Mouse (Mus musculus) midbrain, embryonic 16.5 days (tissue): ENCODE data around the gene Klf15. TPM values are rescaled to one million over a fixed set of nuclear protein-coding genes. Genes with fewer than 3 reads are reported as not detected.

Experiments
- ATAC-seq: fragments of 200-750 bp; cut with Nextera tagmentation; 2 replicates; pipeline ENCODE4 v1.8.0; 2017; ENCODE audit warnings: moderate TSS enrichment
- H3K27ac ChIP-seq: fragments of 300-500 bp; sonication (generic); 2 replicates; pipeline ENCODE4 v1.5.1; 2014; ENCODE audit warnings: mild to moderate bottlenecking, low read length, mixed read lengths
- H3K27me3 ChIP-seq: fragments of 300-500 bp; sonication (generic); 2 replicates; pipeline ENCODE4 v1.6.1; 2014; ENCODE audit warnings: low read depth, low read length, mixed read lengths; ENCODE audit not compliant: control insufficient read depth, insufficient read depth
- H3K36me3 ChIP-seq: fragments of 300-500 bp; sonication (generic); 2 replicates; pipeline ENCODE4 v1.6.1; 2014; ENCODE audit warnings: mild to moderate bottlenecking, low read length, moderate library complexity, mixed read lengths; ENCODE audit not compliant: control insufficient read depth, insufficient read depth
- H3K4me1 ChIP-seq: fragments of 300-500 bp; sonication (generic); 2 replicates; pipeline ENCODE4 v1.6.1; 2014; ENCODE audit warnings: mild to moderate bottlenecking, low read length, mixed read lengths; ENCODE audit not compliant: control insufficient read depth, insufficient read depth
- H3K4me2 ChIP-seq: fragments of 300-500 bp; sonication (generic); 2 replicates; pipeline ENCODE4 v1.6.1; 2014; ENCODE audit warnings: mild to moderate bottlenecking, low read length, mixed read lengths
- H3K4me3 ChIP-seq: fragments of 300-500 bp; sonication (generic); 2 replicates; pipeline ENCODE4 v1.5.1; 2014; ENCODE audit warnings: low read depth, mild to moderate bottlenecking, low read length, moderate library complexity, mixed read lengths
- H3K9ac ChIP-seq: fragments of 300-500 bp; sonication (generic); 2 replicates; pipeline ENCODE4 v1.6.1; 2014; ENCODE audit warnings: low read depth, low read length, mixed read lengths
- H3K9me3 ChIP-seq: fragments of 300-500 bp; sonication (generic); replicated peaks from 2 replicates; pipeline ENCODE4 v1.6.1; 2014; ENCODE audit warnings: mild to moderate bottlenecking, low read length, mixed read lengths; ENCODE audit not compliant: control insufficient read depth, poor library complexity, severe bottlenecking
- WGBS: fragments of 180-500 bp; shearing (Covaris S2); extraction: QIAGEN DNeasy Blood & Tissue Kit; methylation state at CpG from one replicate; pipeline ENCODE4 v1.1.7; 2014; 5-methylcytosine and 5-hydroxymethylcytosine counted together
- polyA plus RNA-seq: library from polyadenylated mRNA; unstranded; fragments of >200 nt; fragmentation: Nextera tagmentation; extraction: Ambion mirVana; gene quantifications from 2 replicates; pipeline ENCODE4 v1.2.1, GENCODE M21; 2015

Klf15 gene
- polyA plus RNA-seq, 1 experiment from 2014 or later = 17.5 TPM

- peak overlapping the region; percentile 46; the same call in 1 of the 2 replicates for H3K27ac ChIP-seq
- 40% methylated on average over 4 of the region's 4 CpGs for WGBS
- H3K9ac ChIP-seq = no peak overlapping the region
- peaks cover 4% of the 10 kb centered on the region; the same call in 1 of the 2 replicates for H3K4me1 ChIP-seq
- no peak overlapping the region for H3K4me2 ChIP-seq
- no peaks in the 10 kb centered on the region for H3K27me3 ChIP-seq
- peak; percentile 84 for ATAC-seq
- H3K4me3 ChIP-seq = no peak overlapping the region
- H3K9me3 ChIP-seq = no peaks in the 10 kb centered on the region
- no peaks in the 10 kb centered on the region for H3K36me3 ChIP-seq
Measured at GRCm38 (mm10) chr6:90508197-90508624, 45.8 kb downstream of the Klf15 start.

GRCm38 (mm10) chr6:90509085-90509484 is 46.7 kb downstream of the Klf15 start:
- no peak overlapping the region for H3K4me3 ChIP-seq
- H3K4me2 ChIP-seq = no peak overlapping the region
- H3K27me3 ChIP-seq = no peaks in the 10 kb centered on the region
- H3K27ac ChIP-seq = peak overlapping the region; percentile 46; the same call in 1 of the 2 replicates
- ATAC-seq = no peak
- H3K9me3 ChIP-seq = no peaks in the 10 kb centered on the region
- 67% methylated on average over 6 of the region's 6 CpGs for WGBS
- peaks cover 4% of the 10 kb centered on the region; the same call in 1 of the 2 replicates for H3K4me1 ChIP-seq
- H3K9ac ChIP-seq = no peak overlapping the region
- H3K36me3 ChIP-seq = no peaks in the 10 kb centered on the region

- ATAC-seq = no peak
- Histone ChIP-seq H3K36me3 (no peaks in the 10 kb centered on the region), H3K4me1 (peaks cover 4% of the 10 kb centered on the region; the same call in 1 of the 2 replicates), H3K9me3 (no peaks in the 10 kb centered on the region), H3K27me3 (no peaks in the 10 kb centered on the region), H3K27ac (no peak overlapping the region), H3K4me2 (no peak overlapping the region), H3K9ac (no peak overlapping the region), H3K4me3 (no peak overlapping the region)
- 85% methylated on average over 5 of the region's 5 CpGs for WGBS
Measured at GRCm38 (mm10) chr6:90512416-90512815, 50.0 kb downstream of the Klf15 start.

GRCm38 (mm10) chr6:90513074-90513856 is 50.9 kb downstream of the Klf15 start:
- WGBS = 76% methylated on average over 5 of the region's 5 CpGs
- no peak overlapping the region for H3K9ac ChIP-seq
- H3K9me3 ChIP-seq = no peaks in the 10 kb centered on the region
- H3K36me3 ChIP-seq = no peaks in the 10 kb centered on the region
- no peak overlapping the region for H3K4me3 ChIP-seq
- H3K27me3 ChIP-seq = no peaks in the 10 kb centered on the region
- no peak for ATAC-seq
- no peak overlapping the region for H3K4me2 ChIP-seq
- H3K27ac ChIP-seq = no peak overlapping the region
- peaks cover 4% of the 10 kb centered on the region; the same call in 1 of the 2 replicates for H3K4me1 ChIP-seq

GRCm38 (mm10) chr6:90514369-90514768 is 52.0 kb downstream of the Klf15 start:
- ATAC-seq = no peak

GRCm38 (mm10) chr6:90514883-90515405 is 52.6 kb downstream of the Klf15 start:
- ATAC-seq = peak; percentile 58
- H3K36me3 ChIP-seq = no peaks in the 10 kb centered on the region
- no peaks in the 10 kb centered on the region for H3K9me3 ChIP-seq
- H3K27ac ChIP-seq = no peak overlapping the region
- no peak overlapping the region for H3K4me2 ChIP-seq
- H3K27me3 ChIP-seq = no peaks in the 10 kb centered on the region
- no peak overlapping the region for H3K9ac ChIP-seq
- H3K4me1 ChIP-seq = no peaks in the 10 kb centered on the region
- WGBS = 49% methylated on average over 4 of the region's 4 CpGs
- no peak overlapping the region for H3K4me3 ChIP-seq

More at GRCm38 (mm10) chr6:90514369-90514768, 52.0 kb downstream of the Klf15 start:
- no peaks in the 10 kb centered on the region for H3K4me1 ChIP-seq
- no peak overlapping the region for H3K4me3 ChIP-seq
- no peak overlapping the region for H3K9ac ChIP-seq
- H3K27me3 ChIP-seq = no peaks in the 10 kb centered on the region
- H3K27ac ChIP-seq = no peak overlapping the region
- no peak overlapping the region for H3K4me2 ChIP-seq
- H3K9me3 ChIP-seq = no peaks in the 10 kb centered on the region
- H3K36me3 ChIP-seq = no peaks in the 10 kb centered on the region

- WGBS = 77% methylated on average over 3 of the region's 3 CpGs
- no peak for ATAC-seq
- no peak overlapping the region for H3K27ac ChIP-seq
- no peak overlapping the region for H3K4me3 ChIP-seq
- H3K9me3 ChIP-seq = no peaks in the 10 kb centered on the region
- H3K9ac ChIP-seq = no peak overlapping the region
- no peaks in the 10 kb centered on the region for H3K27me3 ChIP-seq
- no peaks in the 10 kb centered on the region for H3K36me3 ChIP-seq
- no peak overlapping the region for H3K4me2 ChIP-seq
- no peaks in the 10 kb centered on the region for H3K4me1 ChIP-seq
Measured at GRCm38 (mm10) chr6:90518892-90519291, 56.5 kb downstream of the Klf15 start.

- no peak overlapping the region for H3K4me3 ChIP-seq
- H3K4me2 ChIP-seq = no peak overlapping the region
- H3K9ac ChIP-seq = no peak overlapping the region
- H3K4me1 ChIP-seq = no peaks in the 10 kb centered on the region
- H3K9me3 ChIP-seq = no peaks in the 10 kb centered on the region
- H3K27ac ChIP-seq = no peak overlapping the region
- H3K36me3 ChIP-seq = no peaks in the 10 kb centered on the region
- no peaks in the 10 kb centered on the region for H3K27me3 ChIP-seq
- WGBS = 67% methylated on average over 5 of the region's 5 CpGs
- ATAC-seq = no peak
Measured at GRCm38 (mm10) chr6:90519375-90519774, 57.0 kb downstream of the Klf15 start.
